Mouse (Mus musculus) ES-Bruce4 (cell line): ENCODE results near the gene Fam149a.

Source experiments
- CTCF ChIP-seq: IDR thresholded peaks from one replicate; pipeline ENCODE4 v1.8.1; 2011; ENCODE audit warnings: low read depth, low read length
- EP300 ChIP-seq: IDR thresholded peaks from 2 replicates; pipeline ENCODE4 v1.6.1; 2011; ENCODE audit warnings: low read depth, low read length; ENCODE audit not compliant: insufficient read depth
- POLR2A ChIP-seq: IDR thresholded peaks from one replicate; pipeline ENCODE4 v1.8.1; 2011; ENCODE audit warnings: low read length; ENCODE audit not compliant: insufficient read depth

GRCm38 (mm10) chr8:45374071-45374470, 8.0 kb downstream of the Fam149a start:
- no peak for TF ChIP-seq CTCF
- TF ChIP-seq POLR2A: no peak
- no peak for TF ChIP-seq EP300
